Mouse (Mus musculus): ENCODE results near the gene Micu2.

The Micu2 gene

GRCm38 (mm10) chr14:57892961-57893360 is 106.1 kb downstream of the Micu2 start:
- no peak for DNase-seq (ENCODE audit: low spot score in 2 of 2)

- peak; percentile 94 for DNase-seq (ENCODE audit: low spot score in 2 of 2)
Measured at GRCm38 (mm10) chr14:57890011-57890842, 108.8 kb downstream of the Micu2 start, which contains the start of gene Zdhhc20. Gene Zdhhc20 (minus strand): TSS chr14:57890276.

- DNase-seq (ENCODE audit: low spot score in 2 of 2) = peak in 1 of 2 experiments; percentile 49
Measured at GRCm38 (mm10) chr14:57889541-57890010, 109.5 kb downstream of the Micu2 start.

- DNase-seq (ENCODE audit: low spot score in 2 of 2) = no peak
Measured at GRCm38 (mm10) chr14:57887171-57887570, 111.9 kb downstream of the Micu2 start.

GRCm38 (mm10) chr14:57886032-57886431 is 113.0 kb downstream of the Micu2 start:
- DNase-seq (ENCODE audit: low spot score in 2 of 2) = no peak

- DNase-seq (ENCODE audit: low spot score in 2 of 2) = no peak
Measured at GRCm38 (mm10) chr14:57883341-57883740, 115.7 kb downstream of the Micu2 start.

- no peak for DNase-seq (ENCODE audit: low spot score in 2 of 2)
Measured at GRCm38 (mm10) chr14:57882720-57883119, 116.3 kb downstream of the Micu2 start.

GRCm38 (mm10) chr14:57881793-57882192 is 117.3 kb downstream of the Micu2 start:
- peak in 1 of 2 experiments; percentile 30 for DNase-seq (ENCODE audit: low spot score in 2 of 2)

- no peak for DNase-seq (ENCODE audit: low spot score in 2 of 2)
Measured at GRCm38 (mm10) chr14:57881074-57881473, 118.0 kb downstream of the Micu2 start.

- DNase-seq (ENCODE audit: low spot score in 2 of 2) = no peak
Measured at GRCm38 (mm10) chr14:57877921-57878320, 121.1 kb downstream of the Micu2 start.

GRCm38 (mm10) chr14:57866676-57867276 is 132.3 kb downstream of the Micu2 start:
- DNase-seq (ENCODE audit: low spot score in 2 of 2) = no peak

All from frontal cortex, postnatal 36 days (tissue).